Mouse (Mus musculus) midbrain, embryonic 14.5 days (tissue): ENCODE measurements around the gene Nck2. TPM values are rescaled to one million over a fixed set of nuclear protein-coding genes. Genes with fewer than 3 reads are reported as not detected.
A peak's percentile ranks its signal among the peaks of the same experiment; 100 is the strongest.

Experiments
- ATAC-seq: fragments of 200-750 bp; cut with Nextera tagmentation; 2 replicates; pipeline ENCODE4 v1.8.0; 2017; ENCODE audit warnings: moderate number of reproducible peaks, moderate library complexity; ENCODE audit not compliant: low FRiP score, low TSS enrichment
- DNase-seq: peaks from one replicate; pipeline ENCODE4 v3.0.0-alpha.2; 2015
- H3K27ac ChIP-seq: fragments of 300-500 bp; sonication (generic); replicated peaks from 2 replicates; pipeline ENCODE4 v1.5.1; 2014; ENCODE audit warnings: mild to moderate bottlenecking, low read depth, low read length, moderate library complexity
- H3K27me3 ChIP-seq: fragments of 300-500 bp; sonication (generic); 2 replicates; pipeline ENCODE4 v1.6.1; 2014; ENCODE audit warnings: low read length, control low read depth, mixed read lengths; ENCODE audit not compliant: control insufficient read depth, insufficient read depth
- H3K36me3 ChIP-seq: fragments of 300-500 bp; sonication (generic); 2 replicates; pipeline ENCODE4 v1.6.1; 2014; ENCODE audit warnings: low read length, control low read depth; ENCODE audit not compliant: control insufficient read depth, insufficient read depth
- H3K4me1 ChIP-seq: fragments of 300-500 bp; sonication (generic); 2 replicates; pipeline ENCODE4 v1.6.1; 2014; ENCODE audit warnings: mild to moderate bottlenecking, antibody characterized with exemption, low read length, control low read depth; ENCODE audit not compliant: control insufficient read depth, insufficient read depth
- H3K4me2 ChIP-seq: fragments of 300-500 bp; sonication (generic); 2 replicates; pipeline ENCODE4 v1.6.1; 2014; ENCODE audit warnings: mild to moderate bottlenecking, low read length, moderate library complexity
- H3K4me3 ChIP-seq: fragments of 300-500 bp; sonication (generic); replicated peaks from 2 replicates; pipeline ENCODE4 v1.5.1; 2014; ENCODE audit warnings: low read depth, low read length
- H3K9ac ChIP-seq: fragments of 300-500 bp; sonication (generic); replicated peaks from 2 replicates; pipeline ENCODE4 v1.6.1; 2014; ENCODE audit warnings: mild to moderate bottlenecking, low read length, moderate library complexity
- H3K9me3 ChIP-seq: fragments of 300-500 bp; sonication (generic); 2 replicates; pipeline ENCODE4 v1.6.1; 2016; ENCODE audit warnings: low read length, control low read depth, mixed read lengths; ENCODE audit not compliant: control insufficient read depth
- WGBS: fragments of 180-500 bp; shearing (Covaris S2); extraction: QIAGEN DNeasy Blood & Tissue Kit; methylation state at CpG from one replicate; pipeline ENCODE4 v1.1.7; 2014; 5-methylcytosine and 5-hydroxymethylcytosine counted together
- polyA plus RNA-seq: library from polyadenylated mRNA; unstranded; fragments of >200 nt; fragmentation: Nextera tagmentation; extraction: Ambion mirVana; gene quantifications from 2 replicates; pipeline ENCODE4 v1.2.1, GENCODE M21; 2014

Gene Nck2
- polyA plus RNA-seq, 1 experiment from 2014 or later: 38.8 TPM

DNA sequence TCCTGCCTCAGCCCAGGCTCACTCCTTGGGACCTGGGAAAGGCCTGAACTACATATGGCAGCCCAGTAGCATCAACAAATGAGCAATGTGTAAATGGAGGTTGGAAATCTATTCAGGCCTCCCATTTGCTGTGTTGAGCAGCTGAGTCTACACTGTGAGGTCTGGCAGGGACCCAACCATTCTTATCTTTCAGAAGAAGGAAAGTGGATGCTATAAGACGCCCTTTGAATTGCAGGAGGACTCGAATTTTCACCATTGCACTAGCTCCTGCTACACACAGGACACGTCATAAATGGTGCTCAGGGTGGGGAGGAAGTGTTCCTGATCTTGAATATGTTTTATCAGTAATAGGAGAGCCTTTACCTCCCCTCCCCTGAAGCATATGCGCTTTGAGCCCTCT is 150.4 kb downstream of the Nck2 start:
- H3K4me3 ChIP-seq: no peak overlapping the region
- 80% methylated on average over 4 of the region's 4 CpGs for WGBS
- H3K27ac ChIP-seq: no peak overlapping the region
- H3K27me3 ChIP-seq: no peaks in the 10 kb centered on the region
- no peaks in the 10 kb centered on the region for H3K4me1 ChIP-seq
- no peak overlapping the region for H3K4me2 ChIP-seq
- DNase-seq (no peak), ATAC-seq (no peak)
- no peaks in the 10 kb centered on the region for H3K9me3 ChIP-seq
- H3K36me3 ChIP-seq: no peaks in the 10 kb centered on the region
- H3K9ac ChIP-seq: no peak overlapping the region

DNA sequence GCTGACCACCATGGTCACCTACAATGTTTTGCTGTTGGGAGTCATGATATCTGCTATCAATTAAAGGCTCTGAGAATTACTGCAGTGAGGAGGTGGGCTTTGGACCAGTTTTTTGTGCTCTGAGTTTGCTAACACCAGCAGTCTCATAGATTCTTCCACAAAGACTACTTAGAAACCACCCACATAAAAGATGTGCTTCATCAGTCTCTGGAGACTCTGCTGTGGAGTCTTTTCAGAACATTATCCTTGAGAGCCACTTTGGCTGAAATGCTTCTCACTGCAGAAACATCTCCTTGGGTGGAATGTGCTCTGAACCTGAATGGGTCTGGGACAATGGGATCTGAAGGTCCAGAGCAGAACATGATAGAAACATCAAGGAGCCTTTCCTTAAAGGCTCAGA is 153.4 kb downstream of the Nck2 start:
- Histone ChIP-seq H3K27ac (no peak overlapping the region), H3K4me3 (no peak overlapping the region), H3K9me3 (0 out of 2 replicates have a peak, but pooled peaks cover 4% of the 10 kb centered on the region), H3K36me3 (no peaks in the 10 kb centered on the region), H3K4me2 (no peak overlapping the region), H3K4me1 (no peaks in the 10 kb centered on the region), H3K9ac (no peak overlapping the region), H3K27me3 (no peaks in the 10 kb centered on the region)
- no peak for ATAC-seq
- no peak for DNase-seq

DNA sequence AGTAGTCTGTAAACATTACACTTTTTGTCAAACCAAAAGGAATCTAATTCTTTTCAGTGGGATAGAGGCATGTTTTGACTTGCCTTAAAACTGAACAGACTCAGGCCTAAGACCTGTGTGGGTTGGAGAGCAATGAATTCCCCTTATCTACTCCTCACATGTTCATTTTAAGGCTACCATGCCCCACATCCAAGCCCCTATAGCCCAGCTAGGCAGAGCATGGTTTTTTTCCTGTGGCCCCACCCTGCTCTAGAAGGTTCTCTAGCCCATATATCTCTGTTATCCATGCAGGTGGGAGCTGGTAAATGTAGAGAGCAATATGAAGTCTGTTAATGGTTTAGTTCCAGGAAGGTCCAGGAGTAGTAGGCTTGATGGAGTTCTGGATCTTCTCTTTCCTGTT is 155.1 kb downstream of the Nck2 start:
- ATAC-seq: no peak
- Histone ChIP-seq H3K4me3 (no peak overlapping the region), H3K27me3 (no peaks in the 10 kb centered on the region), H3K36me3 (no peaks in the 10 kb centered on the region), H3K4me1 (no peaks in the 10 kb centered on the region), H3K27ac (no peak overlapping the region), H3K9me3 (0 out of 2 replicates have a peak, but pooled peaks cover 4% of the 10 kb centered on the region), H3K9ac (no peak overlapping the region), H3K4me2 (no peak overlapping the region)
- no peak for DNase-seq

DNA sequence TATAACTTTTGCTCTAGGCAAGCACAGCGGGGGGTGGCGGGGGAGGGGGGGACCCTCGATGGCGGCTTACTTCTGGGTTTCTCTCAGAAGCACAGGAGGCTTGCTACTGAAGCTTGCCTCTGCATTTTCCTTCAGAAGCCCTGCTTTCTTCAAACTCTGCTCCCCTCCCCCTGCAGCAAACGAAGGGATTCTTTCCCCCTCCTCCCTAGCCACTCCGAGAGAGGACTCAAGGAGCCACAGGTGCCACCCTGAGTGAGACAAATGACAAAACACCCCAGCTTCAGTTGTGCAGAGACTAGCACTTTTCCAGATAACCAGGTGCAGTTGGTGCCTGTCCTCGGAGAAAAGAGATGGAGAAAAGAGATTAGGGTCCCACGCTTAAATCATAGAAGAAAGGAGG is 156.7 kb downstream of the Nck2 start:
- no peaks in the 10 kb centered on the region for H3K27me3 ChIP-seq
- H3K9ac ChIP-seq: no peak overlapping the region
- H3K4me1 ChIP-seq: no peaks in the 10 kb centered on the region
- no peak overlapping the region for H3K4me2 ChIP-seq
- H3K36me3 ChIP-seq: no peaks in the 10 kb centered on the region
- DNase-seq (no peak), ATAC-seq (no peak)
- WGBS: 55% methylated on average over 8 of the region's 8 CpGs
- 0 out of 2 replicates have a peak, but pooled peaks cover 4% of the 10 kb centered on the region for H3K9me3 ChIP-seq
- H3K27ac ChIP-seq: no peak overlapping the region
- no peak overlapping the region for H3K4me3 ChIP-seq

DNA sequence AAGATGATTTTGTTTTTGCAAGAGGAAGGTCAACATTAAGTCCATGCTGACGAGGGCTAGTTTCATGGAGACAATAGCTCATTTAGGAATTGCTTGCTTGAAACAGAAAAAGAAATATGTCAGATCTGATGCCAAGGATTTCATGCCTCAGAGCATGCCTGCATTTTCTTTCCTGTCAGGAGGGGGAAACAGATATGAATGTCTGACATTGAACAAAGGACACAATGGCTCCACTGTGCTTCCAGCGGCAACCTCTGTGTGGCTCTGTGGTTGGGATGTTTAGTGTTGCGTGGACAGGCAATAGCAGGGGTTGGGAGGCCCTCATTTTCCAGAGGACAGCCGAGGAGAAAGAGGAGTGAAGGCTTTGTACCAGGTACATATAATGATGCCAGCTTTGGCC is 171.6 kb downstream of the Nck2 start:
- Histone ChIP-seq H3K9ac (no peak overlapping the region), H3K4me2 (no peak overlapping the region), H3K36me3 (no peaks in the 10 kb centered on the region), H3K27me3 (no peaks in the 10 kb centered on the region), H3K4me3 (no peak overlapping the region), H3K9me3 (no peaks in the 10 kb centered on the region), H3K27ac (no peak overlapping the region), H3K4me1 (no peaks in the 10 kb centered on the region)
- DNase-seq: peak; percentile 42
- WGBS: 46% methylated on average over 4 of the region's 4 CpGs
- ATAC-seq: peak; percentile 40; the same call in 1 of the 2 replicates

Other genes starting within 250 kb of the Nck2 start
- gene Fhl2, start 247.6 kb upstream of the Nck2 start, polyA plus RNA-seq: 17.4 and 18.5 TPM in 2 replicates